Mouse (Mus musculus): ENCODE results near the gene Tmem234.
A peak's percentile ranks its signal among the peaks of the same experiment; 100 is the strongest.
"Not testable (repeated sequence)": the region's sequence is repeated elsewhere in the genome, so short reads cannot be mapped to it uniquely, and the experiment has no call there.

The Tmem234 gene

GRCm38 (mm10) chr4:129600233-129601158 is at the start of gene Tmem234, which contains the start of gene Eif3i:
Tmem234 (plus strand) TSS chr4:129600668.
Eif3i (minus strand) TSS chr4:129600648.
- DNase-seq (ENCODE audit: low spot score): peak; percentile 75

GRCm38 (mm10) chr4:129554512-129554911 is 46.0 kb upstream of the Tmem234 start:
- not testable (repeated sequence) for DNase-seq (ENCODE audit: low spot score)

GRCm38 (mm10) chr4:129555421-129555861 is 45.0 kb upstream of the Tmem234 start:
- peak; percentile 58 for DNase-seq (ENCODE audit: low spot score)

GRCm38 (mm10) chr4:129555862-129556531 is 44.5 kb upstream of the Tmem234 start:
- DNase-seq (ENCODE audit: low spot score): no peak

DNA sequence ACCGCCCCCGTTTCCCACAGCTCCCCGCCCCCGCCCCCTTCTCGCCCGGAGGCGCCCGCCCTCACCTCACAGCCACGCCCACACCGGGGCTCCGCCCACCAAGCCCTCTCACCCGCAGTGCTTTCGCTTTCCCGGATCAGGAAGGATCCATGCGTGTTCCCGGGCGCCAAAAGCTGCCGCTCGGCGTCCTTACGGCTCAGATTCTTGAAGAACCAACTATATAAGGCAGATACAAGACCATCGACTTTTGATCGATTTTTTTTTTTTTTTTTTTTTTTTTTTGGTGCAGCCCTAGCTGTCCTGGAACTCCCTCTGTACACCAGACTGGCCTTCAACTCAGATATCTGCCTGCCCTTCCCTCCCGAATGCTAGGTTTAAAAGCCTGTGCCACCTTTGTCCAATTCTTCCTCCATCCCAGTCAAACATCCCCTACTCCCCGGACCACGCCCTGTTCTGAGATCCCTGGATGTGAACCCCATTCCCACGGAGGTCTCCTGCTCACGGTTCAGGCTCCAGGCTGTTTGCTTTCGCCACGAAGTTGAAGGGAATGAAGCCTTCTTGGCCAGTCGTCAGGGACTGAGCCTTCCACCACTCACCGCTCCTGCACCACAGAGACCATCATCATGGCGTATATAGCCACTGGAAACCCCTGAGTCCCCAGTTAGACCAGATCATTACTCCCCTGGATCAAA is 43.8 kb upstream of the Tmem234 start:
- DNase-seq (ENCODE audit: low spot score): peak; percentile 87

DNA sequence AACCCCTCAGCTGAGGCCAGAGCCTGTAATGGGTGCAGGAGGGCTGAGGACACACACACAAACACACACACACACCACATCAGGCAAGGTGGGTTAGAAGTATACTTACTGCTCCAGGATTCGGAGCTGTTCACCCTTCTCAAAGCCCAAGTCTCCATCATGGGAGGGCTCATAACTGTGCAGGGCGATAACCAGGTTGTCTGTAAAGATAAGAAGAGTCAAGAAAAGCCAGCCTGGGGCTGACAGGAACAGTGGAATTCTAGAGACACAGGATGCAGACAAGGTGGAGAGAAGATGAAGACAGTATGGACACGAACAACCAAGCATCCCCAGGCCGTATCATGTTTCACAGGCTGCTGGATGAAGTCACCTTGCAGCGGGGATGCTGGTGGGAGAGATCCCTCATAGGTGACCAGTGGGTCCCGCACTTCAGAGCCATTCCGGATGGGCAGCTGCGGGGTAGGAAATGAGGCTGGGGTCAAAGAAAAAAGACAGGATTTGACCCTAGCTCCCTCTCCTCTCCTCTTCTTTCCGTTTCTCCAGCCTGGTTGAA is 43.1 kb upstream of the Tmem234 start:
- DNase-seq (ENCODE audit: low spot score): peak; percentile 41

DNA sequence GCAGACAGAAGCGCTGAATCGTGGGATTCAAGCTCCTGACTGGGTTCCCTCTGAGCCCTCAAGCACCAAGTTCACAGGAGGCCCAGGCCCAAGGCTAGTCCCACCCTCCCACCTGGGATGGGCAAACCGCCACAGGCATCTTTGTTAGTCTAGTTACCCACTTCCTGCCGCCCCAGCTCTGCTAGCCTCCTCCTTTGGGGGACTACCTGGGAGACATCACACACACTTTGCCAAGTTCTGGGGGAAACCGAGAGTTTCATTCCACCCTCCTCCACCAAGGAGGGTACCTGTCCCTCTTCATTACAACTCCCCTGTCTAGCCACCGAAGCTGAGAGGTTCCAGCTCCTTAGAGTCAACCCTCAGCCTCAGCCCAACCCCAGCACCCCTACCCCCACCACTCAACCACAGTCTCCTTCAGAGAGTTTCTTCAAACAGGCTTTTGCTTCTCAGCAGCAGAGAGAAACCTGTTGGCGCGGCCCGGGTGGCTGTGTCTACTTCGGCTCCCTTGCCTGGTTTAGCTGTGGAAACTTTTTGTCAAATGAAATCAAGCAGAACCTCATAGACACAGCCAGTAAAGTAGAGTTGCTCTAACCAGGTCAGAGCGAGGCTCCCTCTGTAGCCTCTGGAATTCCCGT is 42.0 kb upstream of the Tmem234 start:
- DNase-seq (ENCODE audit: low spot score): no peak

GRCm38 (mm10) chr4:129561184-129561583 is 39.3 kb upstream of the Tmem234 start:
- no peak for DNase-seq (ENCODE audit: low spot score)

DNA sequence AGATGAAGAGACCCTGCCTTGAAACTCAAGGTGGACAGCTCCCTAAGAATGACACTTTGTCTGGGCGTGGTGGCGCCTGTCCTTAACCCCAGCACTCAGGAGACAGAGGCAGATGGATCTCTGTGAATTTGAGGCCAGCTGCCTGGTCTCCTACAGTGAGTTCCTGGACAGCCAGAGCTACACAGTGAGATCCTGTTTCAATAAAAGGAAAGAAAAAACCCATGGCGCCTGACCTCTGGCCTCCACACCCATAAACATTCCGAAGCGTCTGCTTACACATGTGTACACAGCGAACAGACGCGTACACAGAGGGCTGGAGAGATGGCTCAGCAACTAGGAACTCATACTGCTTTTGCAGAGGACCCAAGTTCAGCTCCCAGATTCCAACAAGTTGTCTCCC is 36.8 kb upstream of the Tmem234 start:
- no peak for DNase-seq (ENCODE audit: low spot score)

DNA sequence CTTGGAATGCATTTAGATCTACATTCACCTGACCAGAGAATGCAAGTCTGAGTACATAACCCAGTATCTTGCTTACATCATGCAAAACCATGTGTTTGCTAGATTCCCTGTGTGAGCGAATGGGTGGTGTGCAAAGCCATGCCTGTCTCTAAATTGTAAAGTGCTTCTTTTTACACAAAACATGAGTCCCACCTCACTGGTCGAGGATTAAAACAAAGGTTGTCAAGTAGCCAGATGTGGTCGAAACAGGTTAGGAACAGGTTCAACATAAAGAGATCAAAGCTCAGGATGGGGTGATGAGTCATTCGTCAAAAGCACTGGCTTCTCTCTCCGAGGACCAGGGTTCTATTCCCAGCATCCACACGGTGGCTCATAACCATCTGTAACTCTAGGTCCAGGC is 35.3 kb upstream of the Tmem234 start:
- no peak for DNase-seq (ENCODE audit: low spot score)

DNA sequence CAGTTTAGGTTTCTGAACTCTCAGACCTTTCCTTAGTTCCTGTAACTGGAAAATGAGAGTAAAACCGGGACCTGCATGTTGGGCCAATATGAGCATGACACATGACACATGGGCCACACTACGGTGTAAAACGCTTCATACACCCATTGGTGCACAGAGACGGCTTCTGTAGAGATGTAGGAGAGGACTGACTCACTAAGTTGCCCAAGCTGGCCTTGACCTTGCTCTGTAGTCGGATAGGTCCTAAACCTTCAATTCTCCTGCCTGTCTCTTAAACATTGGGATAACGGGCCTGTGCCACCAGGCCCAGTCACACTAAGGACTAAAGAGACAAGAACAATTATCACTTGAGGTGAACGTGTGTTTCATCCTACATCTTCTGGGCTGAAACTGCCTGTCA is 32.1 kb upstream of the Tmem234 start:
- DNase-seq (ENCODE audit: low spot score): no peak

GRCm38 (mm10) chr4:129570028-129570427 is 30.4 kb upstream of the Tmem234 start:
- no peak for DNase-seq (ENCODE audit: low spot score)

DNA sequence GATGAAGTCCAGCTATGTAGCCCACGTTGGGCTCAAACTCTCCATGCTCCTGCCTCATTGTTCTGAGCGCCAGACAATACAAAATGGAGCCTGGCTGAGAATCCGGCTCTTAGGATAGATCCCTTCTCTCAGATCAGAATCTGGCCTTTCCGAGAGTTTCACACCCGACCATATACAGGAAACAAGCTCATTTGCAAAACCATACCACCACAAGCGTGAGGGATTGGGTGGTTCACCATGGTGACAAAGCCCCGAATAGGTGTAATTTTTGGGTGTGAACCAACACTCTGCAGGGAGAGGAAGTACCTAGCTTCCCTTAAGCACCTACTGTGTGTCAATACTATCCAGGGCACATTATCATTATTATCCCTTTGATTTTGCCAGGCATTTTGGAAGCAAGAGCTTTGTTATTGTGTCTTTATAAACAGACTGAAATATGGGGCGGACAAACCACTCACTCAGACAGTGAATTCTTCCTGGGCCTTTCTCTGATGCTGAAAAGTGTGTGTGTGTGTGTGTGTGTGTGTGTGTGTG is 28.9 kb upstream of the Tmem234 start:
- no peak for DNase-seq (ENCODE audit: low spot score)

- no peak for DNase-seq (ENCODE audit: low spot score)
Measured at GRCm38 (mm10) chr4:129572236-129573092, 28.0 kb upstream of the Tmem234 start.

DNA sequence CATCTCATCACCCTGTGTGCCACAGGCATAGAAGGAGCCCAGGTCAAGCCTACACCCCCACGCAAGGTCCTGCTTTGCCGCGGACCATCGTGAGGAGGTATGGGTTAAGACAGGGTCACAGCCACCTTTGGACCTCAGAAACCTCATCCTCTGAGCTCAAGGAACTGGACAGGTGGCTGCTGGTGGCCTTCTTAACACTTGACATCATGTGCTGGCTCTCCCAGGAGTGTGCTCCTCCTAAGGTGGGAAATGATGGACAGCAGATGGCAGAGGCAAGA is 27.4 kb upstream of the Tmem234 start:
- DNase-seq (ENCODE audit: low spot score): no peak

GRCm38 (mm10) chr4:129573430-129573829 is 27.0 kb upstream of the Tmem234 start, which contains the start of gene Lck:
Lck (minus strand) TSS chr4:129573641.
- peak; percentile 23 for DNase-seq (ENCODE audit: low spot score)

DNA sequence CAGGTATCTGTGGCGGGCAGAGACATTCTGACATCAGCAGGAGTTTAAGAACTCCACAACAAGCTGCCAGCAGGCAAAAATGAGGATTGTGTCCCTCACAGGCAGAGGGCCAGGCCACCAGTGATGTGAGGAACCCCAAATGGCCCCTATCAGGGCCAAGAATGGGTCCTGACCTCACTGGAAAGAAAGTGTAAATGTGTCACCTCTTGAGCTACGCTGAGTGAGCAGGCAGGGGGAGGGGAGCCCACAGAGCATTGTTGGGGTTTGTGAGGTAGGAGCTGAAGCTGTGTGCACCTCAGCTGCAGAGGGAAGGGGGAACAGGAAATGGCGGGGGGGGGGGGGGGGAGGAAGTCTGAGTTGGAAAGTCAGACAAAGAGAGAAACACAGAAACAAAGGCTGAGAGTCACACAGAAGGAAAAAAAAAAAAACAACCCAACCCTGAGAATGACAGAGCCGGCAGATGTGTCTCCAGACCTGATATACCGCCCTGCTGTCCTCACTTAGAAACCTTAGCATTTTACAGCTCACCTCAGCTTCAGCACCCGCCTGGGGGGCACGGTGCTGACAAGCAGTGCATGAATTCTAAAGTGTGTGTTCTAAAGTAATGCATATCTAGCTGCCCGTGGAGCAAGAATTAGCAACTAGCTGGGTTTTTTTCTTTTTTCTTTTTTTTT is 25.2 kb upstream of the Tmem234 start:
- peak; percentile 75 for DNase-seq (ENCODE audit: low spot score)

DNA sequence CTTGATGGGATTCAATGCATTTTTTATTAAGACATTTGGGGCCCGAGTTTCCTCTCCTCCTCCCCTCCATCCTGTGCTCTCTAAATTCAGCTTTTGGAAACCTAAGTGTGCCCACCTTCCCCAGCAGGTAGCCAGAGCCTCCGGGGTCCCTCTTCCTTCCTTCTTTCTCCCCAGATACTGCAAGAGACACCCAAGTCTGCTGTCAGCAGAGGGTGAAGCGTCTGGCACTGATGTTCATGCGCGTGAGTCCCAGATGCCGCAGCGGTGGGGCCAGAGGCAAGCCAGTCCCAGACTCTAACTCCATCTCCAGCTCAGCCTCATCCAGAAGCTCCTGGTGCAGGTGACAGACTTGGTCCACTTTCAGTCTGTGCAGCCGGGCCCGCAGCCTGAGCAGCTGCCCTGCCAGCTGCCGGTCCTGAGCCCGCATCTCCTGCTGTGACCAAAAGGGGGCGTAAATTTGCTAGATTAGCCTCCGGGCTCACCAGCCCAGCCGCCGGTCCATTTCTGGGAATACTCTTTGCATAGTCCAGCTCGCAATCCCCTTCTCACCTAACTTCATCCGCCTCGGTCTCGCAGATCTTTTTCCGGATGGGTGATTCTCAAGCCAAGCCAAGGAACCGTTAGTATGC is 23.5 kb upstream of the Tmem234 start:
- peak; percentile 45 for DNase-seq (ENCODE audit: low spot score)

DNA sequence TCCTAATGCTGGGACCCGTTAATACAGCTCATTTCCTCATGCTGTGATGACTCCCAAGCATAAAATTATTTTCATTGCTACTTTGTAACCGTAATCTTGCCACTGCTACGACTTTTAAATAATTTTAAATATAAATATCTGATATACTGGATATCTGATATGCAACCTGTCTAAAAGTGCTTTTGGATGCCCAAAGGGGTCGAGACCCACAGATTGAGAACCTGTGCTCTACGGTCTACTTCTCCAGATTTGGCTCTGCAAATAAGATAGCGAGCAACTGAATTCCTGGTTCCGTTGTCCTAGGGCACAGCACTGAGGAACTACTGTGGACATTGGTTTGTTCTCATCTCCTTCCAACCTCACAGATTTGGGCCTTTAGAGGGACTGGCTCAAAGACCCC is 22.8 kb upstream of the Tmem234 start:
- DNase-seq (ENCODE audit: low spot score): no peak

DNA sequence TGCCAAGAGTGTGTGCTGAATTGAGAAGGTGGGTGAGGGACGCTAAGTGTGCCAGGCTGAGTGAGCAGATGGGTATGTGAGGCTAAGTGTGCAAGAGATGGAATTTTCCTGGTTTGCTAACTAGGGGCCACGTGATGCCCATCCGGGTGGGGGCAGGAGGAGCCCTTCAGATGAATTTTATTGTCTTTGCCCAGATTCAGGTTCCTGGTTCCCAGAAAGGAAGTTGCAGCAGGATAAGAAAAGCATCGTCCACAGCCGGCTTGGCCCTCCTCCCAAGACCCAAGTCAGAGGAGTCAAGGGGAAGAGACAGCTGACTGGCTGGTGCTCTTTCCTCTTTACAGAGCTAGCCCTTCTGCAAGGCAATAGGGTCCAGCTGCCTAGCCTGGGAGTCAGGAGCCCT is 22.0 kb upstream of the Tmem234 start, which contains the start of gene Fam167b:
Gene Fam167b, minus strand, starts transcription at position 84 of the 400 bp plus-strand sequence.
- DNase-seq (ENCODE audit: low spot score): no peak
